Mouse (Mus musculus) limb, embryonic 13.5 days (tissue): ENCODE data around the gene Pde1b. TPM values are rescaled to one million over a fixed set of nuclear protein-coding genes. Genes with fewer than 3 reads are reported as not detected.

Experiments
- ATAC-seq: fragments of 200-750 bp; cut with Nextera tagmentation; 2 replicates; pipeline ENCODE4 v1.8.0; 2017; ENCODE audit warnings: low read depth, moderate number of reproducible peaks, moderate TSS enrichment; ENCODE audit not compliant: low FRiP score
- H3K27ac ChIP-seq: fragments of 300-500 bp; sonication (generic); 2 replicates; pipeline ENCODE4 v1.5.1; 2015; ENCODE audit warnings: inconsistent platforms, mild to moderate bottlenecking, moderate library complexity
- H3K27me3 ChIP-seq: fragments of 300-500 bp; sonication (generic); 2 replicates; pipeline ENCODE4 v1.6.1; 2015; ENCODE audit warnings: mild to moderate bottlenecking, inconsistent platforms
- H3K36me3 ChIP-seq: fragments of 300-500 bp; sonication (generic); 2 replicates; pipeline ENCODE4 v1.6.1; 2015; ENCODE audit warnings: inconsistent platforms, mild to moderate bottlenecking, moderate library complexity
- H3K4me1 ChIP-seq: fragments of 300-500 bp; sonication (generic); 2 replicates; pipeline ENCODE4 v1.6.1; 2015; ENCODE audit warnings: inconsistent platforms
- H3K4me2 ChIP-seq: fragments of 300-500 bp; sonication (generic); replicated peaks from 2 replicates; pipeline ENCODE4 v1.6.1; 2015; ENCODE audit warnings: inconsistent platforms, mild to moderate bottlenecking, moderate library complexity
- H3K4me3 ChIP-seq: fragments of 300-500 bp; sonication (generic); 2 replicates; pipeline ENCODE4 v1.5.1; 2015; ENCODE audit warnings: moderate library complexity, mild to moderate bottlenecking, inconsistent platforms
- H3K9ac ChIP-seq: fragments of 300-500 bp; sonication (generic); 2 replicates; pipeline ENCODE4 v1.6.1; 2015; ENCODE audit warnings: mild to moderate bottlenecking, inconsistent platforms
- H3K9me3 ChIP-seq: fragments of 300-500 bp; sonication (generic); 2 replicates; pipeline ENCODE4 v1.6.1; 2016; ENCODE audit warnings: inconsistent platforms
- WGBS: fragments of 180-500 bp; shearing (Covaris S2); methylation state at CpG from one replicate; pipeline ENCODE4 v1.1.7; 2015; 5-methylcytosine and 5-hydroxymethylcytosine counted together
- polyA plus RNA-seq: library from polyadenylated mRNA; unstranded; fragments of >200 nt; fragmentation: Nextera tagmentation; extraction: Ambion mirVana; gene quantifications from 2 replicates; pipeline ENCODE4 v1.2.1, GENCODE M21; 2015

The Pde1b gene
- polyA plus RNA-seq: 4.8 TPM in 2 replicates

DNA sequence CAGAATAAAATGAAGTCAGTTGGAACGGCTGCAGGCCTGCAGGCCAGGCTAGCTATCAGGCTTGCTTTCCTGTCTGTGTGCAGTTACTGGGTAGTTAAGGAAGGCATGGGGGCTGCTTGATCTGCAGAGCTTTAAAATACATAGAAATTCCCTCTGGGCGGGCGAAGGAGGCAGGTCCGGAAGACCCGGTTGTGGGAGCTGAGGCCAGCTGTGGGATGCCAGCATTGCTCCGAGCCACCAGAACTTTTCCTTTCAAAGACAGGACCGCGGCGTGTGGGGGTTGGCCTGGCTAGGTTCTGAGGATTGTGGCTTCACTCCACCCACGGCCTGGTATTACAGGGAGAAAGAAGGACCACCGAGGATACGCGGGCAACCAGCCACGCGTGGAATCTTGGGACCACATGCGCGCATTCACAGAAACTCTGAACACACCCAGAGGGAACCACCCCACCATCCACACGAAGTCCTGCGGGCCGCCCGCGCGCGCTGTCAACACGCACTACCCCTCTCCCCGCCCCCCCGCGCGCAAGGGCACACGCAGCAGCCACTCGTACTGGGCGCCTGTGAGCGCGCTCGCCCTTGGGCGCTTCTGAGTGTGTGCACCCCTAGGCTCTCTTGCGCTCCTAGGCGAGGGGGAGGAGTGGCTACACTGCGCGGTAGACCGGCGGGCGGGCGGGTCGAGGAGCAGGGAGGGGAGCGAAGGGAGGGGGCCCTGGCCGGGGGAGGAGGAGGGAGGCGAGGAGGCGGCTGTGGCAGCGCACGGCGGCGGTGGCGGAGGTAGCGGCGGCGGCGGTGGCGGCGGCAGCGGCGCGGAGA, at the start of gene Pde1b:
Gene Pde1b (plus strand): TSS at position 600 of the 816 bp plus-strand sequence.
- peak; percentile 87 for ATAC-seq
- no peaks in the 10 kb centered on the region for H3K36me3 ChIP-seq
- under 1% methylated on average over 56 of the region's 63 CpGs for WGBS
- no peak within 1 kb of the TSS for H3K27ac ChIP-seq
- peaks cover 26% of the 10 kb centered on the region; the same call in 1 of the 2 replicates for H3K4me1 ChIP-seq
- peak within 1 kb of the TSS; percentile 94 for H3K4me2 ChIP-seq
- H3K9me3 ChIP-seq: no peaks in the 10 kb centered on the region
- peak within 1 kb of the TSS; percentile 69 for H3K9ac ChIP-seq
- peaks cover 49% of the 10 kb centered on the region for H3K27me3 ChIP-seq
- H3K4me3 ChIP-seq: peak within 1 kb of the TSS; percentile 63

DNA sequence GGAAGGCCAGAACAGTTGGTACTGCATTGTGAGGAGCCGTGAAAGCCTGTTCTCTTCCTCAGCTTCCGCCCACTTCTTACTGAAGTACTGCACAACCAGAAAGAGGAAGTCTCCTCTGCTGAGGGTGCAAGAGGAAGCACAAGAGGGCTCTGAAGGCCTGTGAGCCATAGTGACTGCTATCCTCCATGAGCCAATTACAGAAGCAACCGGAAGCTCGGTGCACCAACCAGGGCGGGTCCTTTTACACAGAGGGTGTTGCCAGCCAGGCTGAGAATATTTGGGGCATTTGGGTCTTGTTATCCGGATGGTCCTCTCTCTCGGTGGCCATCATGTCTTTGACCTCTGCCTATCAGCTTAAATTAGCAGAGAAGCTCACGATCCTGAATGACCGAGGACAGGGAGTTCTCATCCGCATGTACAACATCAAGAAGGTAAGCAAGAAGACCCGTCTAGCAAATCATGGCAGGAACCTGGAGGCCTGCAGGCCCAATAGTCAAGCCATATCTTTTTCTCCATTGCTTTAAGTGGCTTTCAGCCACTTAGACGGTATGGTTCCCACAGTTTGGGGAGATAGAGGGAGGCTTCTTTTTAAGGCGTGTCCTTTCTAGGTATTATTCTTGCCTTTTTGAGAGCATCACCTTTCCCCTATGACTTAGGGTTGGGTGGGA, 49.1 kb upstream of the Pde1b start, which contains the start of gene Nckap1l:
Gene Nckap1l (plus strand): TSS at position 244 of the 668 bp plus-strand sequence.
- Histone ChIP-seq H3K4me1 (no peaks in the 10 kb centered on the region), H3K4me3 (no peak within 1 kb of the TSS)
- ATAC-seq: no peak

DNA sequence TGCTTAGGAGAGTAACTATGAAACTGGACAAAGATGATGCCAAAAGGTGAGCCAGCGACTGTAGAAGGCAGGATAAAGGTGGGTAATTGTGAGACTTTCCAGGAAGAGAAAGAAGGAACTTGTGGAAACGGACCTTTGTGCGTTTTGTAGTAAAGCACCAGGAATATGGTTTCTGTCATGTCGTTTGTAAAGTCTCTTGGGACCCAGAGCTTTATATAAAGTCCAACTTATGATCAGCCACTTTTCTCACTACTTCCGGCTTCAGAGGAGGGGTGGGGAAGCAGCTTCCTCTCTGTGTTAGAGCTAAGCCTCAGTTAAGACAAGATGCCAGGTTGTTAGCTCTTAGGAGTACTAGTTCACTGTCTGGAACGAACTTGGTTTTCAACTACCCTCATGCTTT, 48.4 kb upstream of the Pde1b start:
- Histone ChIP-seq H3K9me3 (no peaks in the 10 kb centered on the region), H3K4me3 (no peak overlapping the region), H3K27ac (no peak overlapping the region), H3K36me3 (no peaks in the 10 kb centered on the region), H3K4me2 (no peak overlapping the region), H3K9ac (no peak overlapping the region), H3K4me1 (no peaks in the 10 kb centered on the region), H3K27me3 (no peaks in the 10 kb centered on the region)
- 79% methylated on average over 6 of the region's 6 CpGs for WGBS
- ATAC-seq: no peak

More for the DNA sequence above, 49.1 kb upstream of the Pde1b start, which contains the start of gene Nckap1l:
- no peaks in the 10 kb centered on the region for H3K27me3 ChIP-seq
- 87% methylated on average over 13 of the region's 13 CpGs for WGBS
- no peak within 1 kb of the TSS for H3K9ac ChIP-seq
- no peak within 1 kb of the TSS for H3K27ac ChIP-seq
- H3K4me2 ChIP-seq: no peak within 1 kb of the TSS
- H3K36me3 ChIP-seq: no peaks in the 10 kb centered on the region
- H3K9me3 ChIP-seq: no peaks in the 10 kb centered on the region

DNA sequence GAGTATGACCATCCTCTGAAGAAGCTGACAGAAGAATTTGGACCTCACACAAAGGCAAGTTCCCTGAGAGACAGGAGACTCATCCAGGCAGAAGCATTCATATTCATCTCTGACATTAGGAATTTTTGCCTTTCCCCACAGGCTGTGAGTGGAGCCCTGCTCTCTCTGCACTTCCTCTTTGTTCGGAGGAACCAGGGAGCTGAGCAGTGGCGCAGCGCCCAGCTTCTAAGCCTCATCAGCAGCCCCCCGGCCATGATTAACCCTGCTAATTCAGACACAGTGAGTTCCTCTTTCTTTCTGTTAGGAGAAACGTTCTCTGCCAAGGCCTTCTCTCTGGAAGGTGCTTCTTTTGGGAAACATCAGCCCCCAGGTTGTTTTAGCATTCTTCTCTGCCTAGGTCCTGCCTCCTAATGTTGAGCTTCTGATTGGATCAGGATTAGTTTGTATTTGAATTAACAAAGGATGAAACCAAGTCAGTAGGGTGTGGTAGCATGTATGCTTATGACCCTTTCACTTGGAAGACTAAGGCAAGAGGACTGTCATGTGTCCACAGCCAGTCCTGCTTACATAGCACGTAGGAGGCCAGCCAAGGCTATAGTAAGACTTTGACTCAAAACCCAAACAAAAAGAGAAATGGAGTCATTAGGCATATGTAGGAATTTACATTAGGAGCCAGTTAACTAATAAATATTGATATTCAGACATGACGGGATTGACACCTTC, 40.1 kb upstream of the Pde1b start:
- Histone ChIP-seq H3K27me3 (no peaks in the 10 kb centered on the region), H3K4me1 (no peaks in the 10 kb centered on the region), H3K27ac (no peak overlapping the region), H3K36me3 (no peaks in the 10 kb centered on the region), H3K4me2 (no peak overlapping the region), H3K9ac (no peak overlapping the region), H3K4me3 (no peak overlapping the region), H3K9me3 (no peaks in the 10 kb centered on the region)
- no peak for ATAC-seq
- WGBS: 71% methylated on average over 7 of the region's 7 CpGs

DNA sequence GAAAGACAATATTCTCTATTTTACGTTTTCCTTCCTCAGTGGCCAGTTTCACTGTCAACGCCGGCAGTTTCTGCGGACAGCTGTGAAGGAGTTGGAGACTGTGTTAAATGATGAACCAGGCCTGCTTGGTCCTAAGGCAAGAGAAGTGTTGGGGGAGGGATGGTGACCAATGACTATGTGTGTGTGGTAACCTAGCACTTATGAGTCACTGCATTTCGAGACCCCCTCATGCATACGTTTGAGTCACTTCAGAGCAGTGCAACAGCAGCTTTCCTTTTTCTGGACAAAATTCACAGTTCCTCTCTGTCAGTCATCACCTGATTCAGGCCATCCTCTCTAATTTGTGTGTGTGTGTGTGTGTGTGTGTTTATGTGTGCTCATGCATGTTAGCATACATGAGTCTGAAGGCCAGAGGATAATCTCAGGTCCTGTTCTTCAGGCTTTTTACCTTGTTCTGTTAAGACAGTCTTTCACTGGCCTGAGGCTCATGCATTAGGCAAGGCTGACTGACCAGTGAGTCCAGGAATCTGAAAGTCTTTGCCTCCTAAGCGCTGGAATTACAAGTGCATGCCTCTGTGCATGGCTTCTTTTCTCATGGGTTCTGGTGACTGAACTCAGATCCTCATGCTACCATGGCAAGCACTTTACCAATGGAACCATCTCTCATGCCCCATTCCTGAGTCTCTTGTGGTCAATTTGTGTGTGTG, 31.2 kb upstream of the Pde1b start:
- ATAC-seq: no peak
- Histone ChIP-seq H3K36me3 (no peaks in the 10 kb centered on the region), H3K9ac (no peak overlapping the region), H3K27me3 (no peaks in the 10 kb centered on the region), H3K27ac (no peak overlapping the region), H3K4me2 (no peak overlapping the region), H3K9me3 (no peaks in the 10 kb centered on the region), H3K4me3 (no peak overlapping the region), H3K4me1 (no peaks in the 10 kb centered on the region)
- WGBS: 75% methylated on average over 7 of the region's 7 CpGs

DNA sequence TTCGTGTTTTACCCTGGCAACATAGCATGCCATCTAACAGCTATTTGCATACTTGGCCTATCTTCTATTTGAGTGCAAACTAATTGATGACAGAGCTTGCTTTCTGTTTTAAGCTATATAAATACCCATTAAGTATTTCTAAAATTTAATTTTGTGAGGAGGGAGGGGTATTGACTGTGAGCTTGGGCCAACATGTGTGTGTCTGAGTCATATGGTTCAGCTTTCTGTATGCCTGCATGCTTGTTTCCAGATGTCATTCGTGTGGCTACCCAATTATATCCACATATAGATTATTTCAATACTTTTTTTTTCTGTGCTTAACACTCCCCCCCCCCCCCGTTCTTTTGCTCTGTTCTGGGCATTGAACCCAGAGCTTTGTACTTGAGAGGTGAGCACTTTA, 30.6 kb upstream of the Pde1b start:
- no peak for ATAC-seq
- WGBS: 55% methylated on average over 3 of the region's 3 CpGs
- no peaks in the 10 kb centered on the region for H3K4me1 ChIP-seq
- no peak overlapping the region for H3K27ac ChIP-seq
- H3K9me3 ChIP-seq: no peaks in the 10 kb centered on the region
- no peaks in the 10 kb centered on the region for H3K36me3 ChIP-seq
- no peak overlapping the region for H3K4me3 ChIP-seq
- H3K4me2 ChIP-seq: no peak overlapping the region
- H3K9ac ChIP-seq: no peak overlapping the region
- H3K27me3 ChIP-seq: no peaks in the 10 kb centered on the region

DNA sequence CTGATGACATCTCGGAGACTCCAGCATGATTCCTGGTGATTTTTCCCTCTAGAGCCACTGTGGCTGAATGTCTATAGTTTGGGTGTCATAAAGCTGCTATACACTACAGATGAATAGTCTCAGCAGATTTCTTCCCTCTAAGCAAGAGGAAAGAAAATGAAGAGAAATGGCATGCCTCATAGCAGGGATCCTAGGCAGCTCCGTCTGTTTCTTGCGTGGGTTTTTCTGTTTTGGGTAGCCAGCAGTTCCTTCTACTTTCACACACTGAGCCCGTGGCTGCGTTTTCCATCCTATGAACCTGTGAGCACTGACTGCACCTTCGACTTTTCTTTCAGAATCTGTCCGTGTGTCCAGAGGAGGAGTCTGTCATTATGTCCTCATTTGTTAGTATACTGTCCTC, 29.7 kb upstream of the Pde1b start:
- no peaks in the 10 kb centered on the region for H3K36me3 ChIP-seq
- H3K9me3 ChIP-seq: no peaks in the 10 kb centered on the region
- H3K4me1 ChIP-seq: no peaks in the 10 kb centered on the region
- 83% methylated on average over 7 of the region's 7 CpGs for WGBS
- H3K4me2 ChIP-seq: no peak overlapping the region
- 0 out of 2 replicates have a peak, but pooled peaks cover 2% of the 10 kb centered on the region for H3K27me3 ChIP-seq
- H3K27ac ChIP-seq: no peak overlapping the region
- H3K4me3 ChIP-seq: no peak overlapping the region
- no peak for ATAC-seq
- no peak overlapping the region for H3K9ac ChIP-seq

DNA sequence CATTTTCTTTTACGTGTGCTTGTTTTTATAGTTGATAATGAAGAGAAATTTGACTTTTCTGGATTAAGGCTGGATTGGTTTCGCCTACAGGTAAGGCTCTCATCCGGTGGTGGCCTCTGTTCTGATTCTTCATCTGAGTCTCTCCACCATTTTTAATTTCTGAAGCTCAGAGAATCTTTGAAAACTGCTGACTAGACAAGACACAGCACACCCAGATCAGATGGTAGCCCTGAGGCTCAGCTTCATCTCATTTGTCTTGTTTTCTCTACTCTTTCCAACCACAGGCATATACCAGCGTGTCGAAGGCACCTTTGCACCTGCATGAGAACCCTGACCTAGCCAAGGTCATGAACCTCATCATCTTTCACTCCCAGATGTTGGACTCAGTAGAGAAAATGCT, 29.1 kb upstream of the Pde1b start:
- Histone ChIP-seq H3K4me3 (no peak overlapping the region), H3K27ac (no peak overlapping the region), H3K36me3 (no peaks in the 10 kb centered on the region), H3K4me2 (no peak overlapping the region), H3K9me3 (no peaks in the 10 kb centered on the region), H3K9ac (no peak overlapping the region), H3K4me1 (no peaks in the 10 kb centered on the region), H3K27me3 (0 out of 2 replicates have a peak, but pooled peaks cover 2% of the 10 kb centered on the region)
- 85% methylated on average over 5 of the region's 5 CpGs for WGBS
- no peak for ATAC-seq

DNA sequence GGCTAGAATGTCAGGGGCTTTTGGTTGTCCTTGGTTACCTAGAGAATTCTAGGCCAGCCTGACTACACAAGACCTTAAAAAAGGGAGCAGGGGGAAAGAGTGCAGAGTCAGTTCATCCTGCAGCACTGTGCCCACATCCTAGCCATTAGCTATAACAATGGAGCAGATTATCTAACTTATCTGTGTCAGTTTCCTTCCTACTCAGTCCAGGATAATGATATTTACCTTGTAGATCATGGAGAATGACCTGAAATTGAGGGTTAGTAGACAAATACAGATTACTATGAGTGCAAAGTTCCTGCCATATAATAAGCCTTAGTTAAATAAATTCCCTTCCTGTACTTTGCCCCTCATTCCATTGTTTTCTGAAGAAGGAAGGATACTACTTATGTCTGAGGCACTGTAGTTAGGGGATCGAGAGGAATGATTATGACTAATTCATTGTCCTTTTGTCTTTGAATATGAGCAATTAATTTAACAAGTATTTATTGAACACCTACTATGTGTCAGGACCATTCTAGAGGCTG, 23.7 kb upstream of the Pde1b start:
- Histone ChIP-seq H3K4me2 (no peak overlapping the region), H3K9ac (no peak overlapping the region)
- WGBS: 80% methylated on average over 1 of the region's 1 CpGs

DNA sequence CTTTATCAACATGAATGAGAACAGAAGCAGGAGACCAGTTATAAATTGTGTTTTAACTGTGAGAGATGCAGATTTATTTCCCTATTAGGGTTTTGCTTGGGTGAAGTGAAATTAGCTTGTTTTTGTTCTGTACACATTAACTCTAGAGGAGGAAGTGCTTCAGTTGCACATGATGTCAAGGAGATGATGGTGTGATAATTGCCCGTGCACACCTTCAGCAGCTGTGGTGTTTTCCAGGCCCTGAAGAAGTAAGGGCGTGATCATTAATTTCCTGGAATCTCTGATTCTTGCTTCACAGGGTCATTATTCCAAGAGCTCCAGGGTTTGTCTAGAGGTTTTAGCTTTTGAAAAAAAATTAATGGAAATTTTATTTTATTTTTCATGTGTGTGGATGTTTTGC, 22.7 kb upstream of the Pde1b start:
- no peak overlapping the region for H3K4me2 ChIP-seq
- peaks cover 10% of the 10 kb centered on the region for H3K4me1 ChIP-seq
- H3K27ac ChIP-seq: no peak overlapping the region
- no peaks in the 10 kb centered on the region for H3K9me3 ChIP-seq
- 72% methylated on average over 2 of the region's 2 CpGs for WGBS
- H3K4me3 ChIP-seq: no peak overlapping the region
- H3K27me3 ChIP-seq: 0 out of 2 replicates have a peak, but pooled peaks cover 2% of the 10 kb centered on the region
- H3K36me3 ChIP-seq: no peaks in the 10 kb centered on the region
- ATAC-seq: no peak
- no peak overlapping the region for H3K9ac ChIP-seq

More for the DNA sequence above, 23.7 kb upstream of the Pde1b start:
- 0 out of 2 replicates have a peak, but pooled peaks cover under 1% of the 10 kb centered on the region for H3K4me1 ChIP-seq
- no peak overlapping the region for H3K4me3 ChIP-seq
- H3K36me3 ChIP-seq: no peaks in the 10 kb centered on the region
- ATAC-seq: no peak
- H3K27ac ChIP-seq: no peak overlapping the region
- no peaks in the 10 kb centered on the region for H3K9me3 ChIP-seq
- 0 out of 2 replicates have a peak, but pooled peaks cover 2% of the 10 kb centered on the region for H3K27me3 ChIP-seq

DNA sequence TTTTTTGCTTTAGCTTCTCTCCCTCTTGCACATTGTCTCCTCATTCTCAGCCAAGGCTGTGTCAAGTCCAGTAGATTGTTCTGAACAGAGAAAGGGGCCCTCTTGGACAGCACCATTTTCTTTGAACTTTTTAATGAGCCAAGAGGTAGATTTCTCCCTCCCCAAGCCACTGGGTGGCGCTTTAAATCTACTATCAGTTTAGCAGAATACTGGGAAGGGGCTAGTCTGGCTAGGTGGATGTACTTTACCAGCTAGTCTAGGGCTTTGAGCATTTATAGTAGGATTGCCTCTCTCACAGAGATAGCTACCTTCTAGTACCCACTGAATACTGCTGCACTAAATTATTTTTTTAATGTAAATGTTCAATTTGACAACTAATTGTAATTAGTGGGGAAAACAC, 20.3 kb upstream of the Pde1b start:
- Histone ChIP-seq H3K36me3 (no peaks in the 10 kb centered on the region), H3K27ac (no peak overlapping the region), H3K27me3 (0 out of 2 replicates have a peak, but pooled peaks cover 2% of the 10 kb centered on the region), H3K9me3 (no peaks in the 10 kb centered on the region), H3K4me1 (peaks cover 11% of the 10 kb centered on the region), H3K9ac (no peak overlapping the region), H3K4me3 (no peak overlapping the region), H3K4me2 (no peak overlapping the region)
- ATAC-seq: no peak
- 0% methylated on average over 1 of the region's 1 CpGs for WGBS
